Mouse (Mus musculus): ENCODE measurements around the gene Klhdc8a.

GRCm38 (mm10) chr1:132295506-132295905 is 2.9 kb upstream of the Klhdc8a start:
- TF ChIP-seq CTCF (IDR thresholded peaks at IDR 0.05; ENCODE audit: low read depth) (no peak), EP300 (IDR thresholded peaks at IDR 0.05; ENCODE audit: low read depth) (no peak)

All from liver, postnatal 0 days (tissue).